Mouse (Mus musculus) limb, embryonic 14.5 days (tissue): Measurements from ENCODE around the gene Arhgap42. TPM values are rescaled to one million over a fixed set of nuclear protein-coding genes. Genes with fewer than 3 reads are reported as not detected.

Experiments used
- ATAC-seq: fragments of 200-750 bp; cut with Nextera tagmentation; 2 replicates; pipeline ENCODE4 v1.8.0; 2017; ENCODE audit warnings: low read depth, moderate number of reproducible peaks, moderate TSS enrichment; ENCODE audit not compliant: low FRiP score
- DNase-seq: peaks from one replicate; pipeline ENCODE4 v3.0.0-alpha.2; 2015; ENCODE audit warnings: low spot score
- H3K27ac ChIP-seq: fragments of 300-500 bp; sonication (generic); replicated peaks from 2 replicates; pipeline ENCODE4 v1.5.1; 2014; ENCODE audit warnings: low read depth, mild to moderate bottlenecking, low read length, moderate library complexity, mixed read lengths
- H3K27me3 ChIP-seq: fragments of 300-500 bp; sonication (generic); 2 replicates; pipeline ENCODE4 v1.6.1; 2014; ENCODE audit warnings: low read length, mixed read lengths; ENCODE audit not compliant: control insufficient read depth, insufficient read depth
- H3K36me3 ChIP-seq: fragments of 300-500 bp; sonication (generic); 2 replicates; pipeline ENCODE4 v1.6.1; 2014; ENCODE audit warnings: mild to moderate bottlenecking, low read length, moderate library complexity, mixed read lengths; ENCODE audit not compliant: control insufficient read depth, insufficient read depth
- H3K4me1 ChIP-seq: fragments of 300-500 bp; sonication (generic); 2 replicates; pipeline ENCODE4 v1.6.1; 2014; ENCODE audit warnings: antibody characterized with exemption, low read length, mixed read lengths; ENCODE audit not compliant: control insufficient read depth, insufficient read depth
- H3K4me2 ChIP-seq: fragments of 300-500 bp; sonication (generic); replicated peaks from 2 replicates; pipeline ENCODE4 v1.6.1; 2014; ENCODE audit warnings: low read depth, mild to moderate bottlenecking, low read length, moderate library complexity; ENCODE audit not compliant: severe bottlenecking
- H3K4me3 ChIP-seq: fragments of 300-500 bp; sonication (generic); replicated peaks from 2 replicates; pipeline ENCODE4 v1.5.1; 2014; ENCODE audit warnings: low read length
- H3K9ac ChIP-seq: fragments of 300-500 bp; sonication (generic); 2 replicates; pipeline ENCODE4 v1.6.1; 2014; ENCODE audit warnings: mild to moderate bottlenecking, low read depth, low read length, moderate library complexity; ENCODE audit not compliant: severe bottlenecking
- H3K9me3 ChIP-seq: fragments of 300-500 bp; sonication (generic); 2 replicates; pipeline ENCODE4 v1.6.1; 2016; ENCODE audit warnings: low read length; ENCODE audit not compliant: control insufficient read depth
- POLR2A ChIP-seq: fragments of 200-500 bp; IDR thresholded peaks from 2 replicates; pipeline ENCODE4 v1.8.0; 2012; ENCODE audit warnings: inconsistent platforms, mild to moderate bottlenecking, moderate library complexity, borderline replicate concordance; ENCODE audit not compliant: insufficient read depth, insufficient read length; ENCODE audit errors: extremely low read depth
- WGBS: fragments of 180-500 bp; shearing (Covaris S2); extraction: QIAGEN DNeasy Blood & Tissue Kit; methylation state at CpG from one replicate; pipeline ENCODE4 v1.1.7; 2014; 5-methylcytosine and 5-hydroxymethylcytosine counted together
- polyA plus RNA-seq, 2 experiments: library from polyadenylated mRNA; depleted of rRNA in 1 of 2; stranded (reverse) in 1 of 2; unstranded in 1 of 2; fragments of >200 nt; fragmentation: Nextera tagmentation in 1 of 2; extraction: Ambion mirVana in 1 of 2; gene quantifications; 2 replicates each; pipeline versions ENCODE4 v1.2.1 to v1.2.3; 2012 to 2014

Gene Arhgap42
- polyA plus RNA-seq, 2 experiments, result 21.3 to 40.5 TPM

GRCm38 (mm10) chr9:9207251-9207650 is 31.6 kb downstream of the Arhgap42 start:
- Histone ChIP-seq H3K27ac (no peak overlapping the region), H3K36me3 (no peaks in the 10 kb centered on the region), H3K27me3 (no peaks in the 10 kb centered on the region), H3K4me2 (no peak overlapping the region), H3K4me1 (no peaks in the 10 kb centered on the region), H3K4me3 (no peak overlapping the region), H3K9me3 (no peaks in the 10 kb centered on the region), H3K9ac (no peak overlapping the region)
- no peak for TF ChIP-seq POLR2A
- no peak for DNase-seq
- WGBS, result 79% methylated on average over 4 of the region's 4 CpGs
- no peak for ATAC-seq

GRCm38 (mm10) chr9:9200827-9201388 is 38.0 kb downstream of the Arhgap42 start:
- Histone ChIP-seq H3K9ac (no peak overlapping the region), H3K36me3 (no peaks in the 10 kb centered on the region), H3K27ac (no peak overlapping the region), H3K4me2 (no peak overlapping the region), H3K4me3 (no peak overlapping the region), H3K9me3 (no peaks in the 10 kb centered on the region), H3K27me3 (no peaks in the 10 kb centered on the region), H3K4me1 (0 out of 2 replicates have a peak, but pooled peaks cover 4% of the 10 kb centered on the region)
- DNase-seq (no peak), ATAC-seq (no peak)
- WGBS, result 76% methylated on average over 8 of the region's 8 CpGs
- no peak for TF ChIP-seq POLR2A

- H3K9ac ChIP-seq, result no peak overlapping the region
- TF ChIP-seq POLR2A, result no peak
- DNase-seq, result no peak
- no peaks in the 10 kb centered on the region for H3K36me3 ChIP-seq
- no peaks in the 10 kb centered on the region for H3K27me3 ChIP-seq
- H3K4me2 ChIP-seq, result no peak overlapping the region
- WGBS, result 61% methylated on average over 8 of the region's 8 CpGs
- no peak overlapping the region for H3K4me3 ChIP-seq
- no peak for ATAC-seq
- no peaks in the 10 kb centered on the region for H3K9me3 ChIP-seq
- no peak overlapping the region for H3K27ac ChIP-seq
- H3K4me1 ChIP-seq, result 0 out of 2 replicates have a peak, but pooled peaks cover 4% of the 10 kb centered on the region
These were observed 39.6 kb downstream of the Arhgap42 start for GRCm38 (mm10) chr9:9199170-9199841.

- H3K9ac ChIP-seq, result no peak overlapping the region
- DNase-seq, result no peak
- no peaks in the 10 kb centered on the region for H3K36me3 ChIP-seq
- ATAC-seq, result no peak
- no peak for TF ChIP-seq POLR2A
- H3K4me3 ChIP-seq, result no peak overlapping the region
- H3K9me3 ChIP-seq, result no peaks in the 10 kb centered on the region
- H3K4me2 ChIP-seq, result no peak overlapping the region
- no peaks in the 10 kb centered on the region for H3K27me3 ChIP-seq
- WGBS, result 34% methylated on average over 3 of the region's 3 CpGs
- 0 out of 2 replicates have a peak, but pooled peaks cover 4% of the 10 kb centered on the region for H3K4me1 ChIP-seq
- H3K27ac ChIP-seq, result no peak overlapping the region
These were observed 40.3 kb downstream of the Arhgap42 start for GRCm38 (mm10) chr9:9198645-9199044.

- H3K9ac ChIP-seq, result no peak overlapping the region
- H3K4me3 ChIP-seq, result no peak overlapping the region
- TF ChIP-seq POLR2A, result no peak
- H3K9me3 ChIP-seq, result no peaks in the 10 kb centered on the region
- no peak overlapping the region for H3K27ac ChIP-seq
- DNase-seq (no peak), ATAC-seq (no peak)
- H3K36me3 ChIP-seq, result no peaks in the 10 kb centered on the region
- no peak overlapping the region for H3K4me2 ChIP-seq
- H3K4me1 ChIP-seq, result 0 out of 2 replicates have a peak, but pooled peaks cover 2% of the 10 kb centered on the region
- no peaks in the 10 kb centered on the region for H3K27me3 ChIP-seq
These were observed 42.9 kb downstream of the Arhgap42 start for GRCm38 (mm10) chr9:9196046-9196445.
